Mouse (Mus musculus) ovary, postnatal 36 days (tissue): Measurements from ENCODE around the gene Vpreb3.
"Not testable (repeated sequence)": the region's sequence is repeated elsewhere in the genome, so short reads cannot be mapped to it uniquely, and the experiment has no call there.

Source experiments
- DNase-seq: peaks from one replicate; pipeline ENCODE4 v3.0.0; 2022; ENCODE audit warnings: low spot score, mixed read lengths

Gene Vpreb3

GRCm38 (mm10) chr10:75975216-75975615, 32.4 kb downstream of the Vpreb3 start:
- no peak for DNase-seq

DNA sequence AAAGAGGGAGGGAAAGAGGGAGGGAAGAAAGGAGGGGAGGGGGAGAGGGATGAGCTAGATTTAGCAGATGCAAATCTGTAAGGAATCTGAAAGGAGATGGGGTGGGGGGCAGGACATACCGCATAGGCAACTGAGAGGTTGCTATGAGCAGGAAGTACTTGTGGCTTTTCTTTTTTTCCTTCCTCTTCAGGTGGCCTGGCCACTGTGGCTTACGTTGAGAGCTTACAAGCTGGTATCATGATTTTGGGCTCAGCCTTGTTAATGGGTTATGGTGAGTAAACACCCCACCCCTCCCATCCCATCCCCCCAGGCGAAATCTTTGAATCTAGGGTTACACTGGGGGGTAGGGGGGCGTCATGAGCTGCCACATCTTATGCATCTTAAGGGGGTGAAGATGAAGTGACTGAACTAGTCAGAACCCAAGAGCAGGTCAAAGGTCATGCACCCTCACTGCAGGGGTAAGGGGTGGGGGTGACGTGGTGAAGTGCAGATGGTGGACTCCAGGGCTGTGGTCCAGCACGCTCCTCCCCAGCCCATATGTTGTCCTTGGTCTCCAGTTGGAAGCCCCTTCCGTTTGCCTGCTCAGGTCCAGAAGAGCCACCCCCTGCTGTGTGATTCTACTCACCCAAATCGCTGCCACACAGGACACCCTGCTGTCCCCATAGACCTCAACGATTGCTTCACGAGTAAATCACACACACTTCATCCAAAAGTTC, 35.4 kb downstream of the Vpreb3 start:
- DNase-seq, result no peak

DNA sequence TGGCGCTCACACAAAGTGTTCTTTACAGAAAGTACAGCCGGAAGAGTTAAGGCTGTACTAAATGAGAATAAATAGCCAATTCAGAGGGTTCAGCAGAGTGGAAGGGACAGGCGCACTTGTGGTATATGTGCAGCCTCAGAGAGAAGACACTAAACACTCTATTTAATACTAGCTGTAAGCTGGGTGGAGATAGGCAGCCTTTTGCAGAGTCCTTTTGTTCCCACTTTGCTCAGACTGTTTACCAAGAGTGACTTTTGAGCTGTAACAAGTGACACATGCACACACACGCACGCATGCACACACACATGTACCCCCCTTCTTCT, 35.9 kb downstream of the Vpreb3 start:
- no peak for DNase-seq

DNA sequence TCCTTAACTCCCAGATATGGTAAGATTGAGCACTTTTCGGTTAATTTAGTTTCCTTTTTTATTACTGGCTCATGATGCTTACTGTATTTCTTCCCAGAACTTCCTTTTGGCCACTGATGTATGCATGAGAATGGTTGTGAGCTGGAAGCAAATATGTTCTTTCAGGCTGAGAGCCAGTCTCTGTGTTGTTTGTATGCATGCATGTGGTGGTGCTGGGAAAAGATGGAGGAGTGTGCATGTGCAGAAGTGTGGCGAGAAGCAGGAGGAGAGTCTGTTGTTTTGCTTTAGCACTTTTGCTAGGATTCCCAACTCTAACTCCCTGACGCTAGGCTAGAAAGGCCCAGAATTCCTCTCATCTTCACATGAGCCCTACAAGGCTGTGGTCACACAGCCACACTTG, 36.6 kb downstream of the Vpreb3 start:
- no peak for DNase-seq

GRCm38 (mm10) chr10:75990430-75991042, 47.7 kb downstream of the Vpreb3 start:
- no peak for DNase-seq

- DNase-seq, result no peak
These were observed 50.9 kb downstream of the Vpreb3 start for GRCm38 (mm10) chr10:75993616-75994240.

DNA sequence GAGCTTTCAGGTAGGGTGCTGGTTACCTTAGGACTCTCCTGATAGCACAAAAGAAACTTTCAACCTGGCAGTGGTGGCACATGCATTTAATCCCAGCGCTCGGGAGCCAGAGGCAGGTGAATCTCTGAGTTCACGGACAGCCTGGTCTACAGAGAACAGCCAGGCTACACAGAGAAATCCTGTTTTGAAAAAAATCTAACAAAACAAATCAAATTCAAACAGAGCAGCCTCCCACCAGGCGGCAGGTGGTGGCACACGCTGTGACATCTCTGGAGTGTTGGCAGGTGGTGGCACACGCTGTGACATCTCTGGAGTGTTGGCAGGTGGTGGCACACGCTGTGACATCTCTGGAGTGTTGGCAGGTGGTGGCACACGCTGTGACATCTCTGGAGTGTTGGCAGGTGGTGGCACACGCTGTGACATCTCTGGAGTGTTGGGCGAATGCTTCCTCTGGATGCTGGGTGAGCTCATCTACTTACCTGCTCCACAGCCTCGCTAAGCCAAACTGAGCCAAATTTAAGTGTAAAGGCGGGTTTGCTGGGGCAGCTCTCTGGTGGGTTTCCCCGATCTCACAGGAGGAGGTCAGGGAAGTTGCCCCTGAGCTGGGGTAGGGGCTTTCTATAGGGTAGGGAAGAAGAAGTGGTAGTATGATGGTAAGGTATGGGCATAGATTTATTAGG, 51.8 kb downstream of the Vpreb3 start:
- not testable (repeated sequence) for DNase-seq

GRCm38 (mm10) chr10:75995463-75995862, 52.6 kb downstream of the Vpreb3 start:
- peak; percentile 21 for DNase-seq

- DNase-seq, result no peak
These were observed 53.5 kb downstream of the Vpreb3 start for GRCm38 (mm10) chr10:75996315-75996714.
